In genomic region chr11:102991681-102992080, GRCm38 (mm10) we compare ENCODE assay signal across 8 mouse cellular contexts. TPM values are rescaled to one million over a fixed set of nuclear protein-coding genes. Genes with fewer than 3 reads are reported as not detected.
DNase-seq lines count a peak whose midpoint lies in the region; ATAC-seq and TF ChIP-seq lines count a peak whose summit lies in the region.

No protein-coding gene starts in this region.

- H3K27me3 ChIP-seq in heart, embryonic 16.5 days (ENCODE audit: control insufficient read depth, insufficient read depth, low read length): peaks cover 42% of the 10 kb centered on the region
- peaks cover 17% of the 10 kb centered on the region for H3K27me3 ChIP-seq in hindbrain, embryonic 15.5 days
- peaks cover 15% of the 10 kb centered on the region for H3K27me3 ChIP-seq in midbrain, embryonic 15.5 days (replicated peaks)
- no peaks in the 10 kb centered on the region for H3K27me3 ChIP-seq in cerebellum, adult 2 months (ENCODE audit: control insufficient read depth, insufficient read depth, low read length)

- H3K4me3 ChIP-seq in heart, embryonic 16.5 days (ENCODE audit: low read length): peak overlapping the region; percentile 17
- H3K4me3 ChIP-seq in hindbrain, embryonic 15.5 days: peak overlapping the region; percentile 1; the same call in 1 of the 2 replicates
- peak overlapping the region; percentile 16 for H3K4me3 ChIP-seq in midbrain, embryonic 15.5 days
- no peak overlapping the region for H3K4me3 ChIP-seq in cerebellum, adult 2 months (replicated peaks; ENCODE audit: insufficient read depth, low read depth, low read length)

- no peak for TF ChIP-seq CTCF in cerebellum, adult 2 months (IDR thresholded peaks at IDR 0.05; ENCODE audit: borderline replicate concordance, insufficient read depth, low read depth, low read length)

- H3K4me1 ChIP-seq in heart, embryonic 16.5 days (ENCODE audit: control insufficient read depth, insufficient read depth, low read length): peaks cover 6% of the 10 kb centered on the region
- peaks cover 42% of the 10 kb centered on the region for H3K4me1 ChIP-seq in hindbrain, embryonic 15.5 days (replicated peaks)
- H3K4me1 ChIP-seq in midbrain, embryonic 15.5 days: peaks cover 39% of the 10 kb centered on the region
- peaks cover 7% of the 10 kb centered on the region for H3K4me1 ChIP-seq in cerebellum, adult 2 months (ENCODE audit: control insufficient read depth, insufficient read depth, low read length)

- DNase-seq in heart, postnatal 36 days: no peak
- peak; percentile 63 for DNase-seq in embryo, embryonic 10.5 days (ENCODE audit: low spot score)
- no peak for DNase-seq in left cerebral cortex, adult 8-10 months (ENCODE audit: low spot score in 2 of 2)
- DNase-seq in adrenal gland, postnatal 25 days: no peak
- no peak for DNase-seq in cerebellum, adult 2 months

- no peak for TF ChIP-seq POLR2A in cerebellum, adult 2 months (IDR thresholded peaks at IDR 0.05; ENCODE audit: borderline replicate concordance, insufficient read depth, low read length)

- H3K9me3 ChIP-seq in heart, embryonic 16.5 days (replicated peaks; ENCODE audit: control insufficient read depth, low read length): no peaks in the 10 kb centered on the region
- H3K9me3 ChIP-seq in hindbrain, embryonic 15.5 days: no peaks in the 10 kb centered on the region
- no peaks in the 10 kb centered on the region for H3K9me3 ChIP-seq in midbrain, embryonic 15.5 days

- ATAC-seq in heart, embryonic 16.5 days (replicated peaks; ENCODE audit: extremely low read depth, insufficient read depth, low FRiP score): no peak
- peak; percentile 16; the same call in 1 of the 2 replicates for ATAC-seq in hindbrain, embryonic 15.5 days (ENCODE audit: low FRiP score, low read depth)
- ATAC-seq in midbrain, embryonic 15.5 days (replicated peaks): no peak

- 5% methylated on average over 16 of the region's 16 CpGs for WGBS in heart, embryonic 16.5 days
- 2% methylated on average over 16 of the region's 16 CpGs for WGBS in hindbrain, embryonic 15.5 days
- WGBS in midbrain, embryonic 15.5 days: 2% methylated on average over 16 of the region's 16 CpGs
- 57% methylated on average over 16 of the region's 16 CpGs for WGBS in cerebellum, adult 2 months

- H3K27ac ChIP-seq in heart, embryonic 16.5 days (ENCODE audit: low read length): no peak overlapping the region
- H3K27ac ChIP-seq in hindbrain, embryonic 15.5 days (replicated peaks): peak overlapping the region; percentile 48; the same call in 1 of the 2 replicates
- H3K27ac ChIP-seq in midbrain, embryonic 15.5 days: peak overlapping the region; percentile 9; the same call in 1 of the 2 replicates
- H3K27ac ChIP-seq in cerebellum, adult 2 months (ENCODE audit: insufficient read depth, low read length): no peak overlapping the region

- peaks cover 22% of the 10 kb centered on the region for H3K36me3 ChIP-seq in heart, embryonic 16.5 days (ENCODE audit: control insufficient read depth, insufficient read depth)
- peaks cover 25% of the 10 kb centered on the region for H3K36me3 ChIP-seq in hindbrain, embryonic 15.5 days
- peaks cover 24% of the 10 kb centered on the region for H3K36me3 ChIP-seq in midbrain, embryonic 15.5 days (replicated peaks)

- intact Hi-C loops in heart, postnatal 36 days (cut with DNase I): loop anchor here (5.0 kb wide), 1 partner anchor 219 kb away; no protein-coding TSS in a partner anchor

- peak overlapping the region; percentile 53 for H3K4me2 ChIP-seq in heart, embryonic 16.5 days (ENCODE audit: low read depth, low read length)
- peak overlapping the region; percentile 50 for H3K4me2 ChIP-seq in hindbrain, embryonic 15.5 days
- peak overlapping the region; percentile 48 for H3K4me2 ChIP-seq in midbrain, embryonic 15.5 days

- peak overlapping the region; percentile 53 for H3K9ac ChIP-seq in heart, embryonic 16.5 days (ENCODE audit: low read length)
- H3K9ac ChIP-seq in hindbrain, embryonic 15.5 days: peak overlapping the region; percentile 25
- peak overlapping the region; percentile 30 for H3K9ac ChIP-seq in midbrain, embryonic 15.5 days

RNA-seq across cellular contexts. Expression of gene Nmt1, which starts 36.3 kb away (rescaled TPM):
- polyA plus RNA-seq in heart, embryonic 16.5 days (2015; fragmentation: Nextera tagmentation; extraction: Ambion mirVana): 39.1 and 41.7 TPM in 2 replicates
- 10 to 100 TPM; 65.2 to 68.7 TPM for total RNA-seq in heart, postnatal 36 days (2021)
- polyA plus RNA-seq in hindbrain, embryonic 15.5 days (2015; fragmentation: Nextera tagmentation; extraction: Ambion mirVana): 32.4 and 34.7 TPM in 2 replicates
- polyA plus RNA-seq in midbrain, embryonic 15.5 days (2015; fragmentation: Nextera tagmentation; extraction: Ambion mirVana): 26.8 and 35.5 TPM in 2 replicates
- 100 to 1,000 TPM; 124 to 149 (median 129) TPM for total RNA-seq in left cerebral cortex, adult 8-10 months (2022)
- 103 and 104 TPM in 2 replicates for total RNA-seq in adrenal gland, postnatal 25 days (2021)
- polyA plus RNA-seq in cerebellum, adult 2 months (2012; rRNA removed): 58.8 and 63.2 TPM in 2 replicates

RNA-seq across cellular contexts. Expression of gene Dcakd, which starts 36.5 kb away (rescaled TPM):
- 66.9 and 77.5 TPM in 2 replicates for polyA plus RNA-seq in heart, embryonic 16.5 days (2015; fragmentation: Nextera tagmentation; extraction: Ambion mirVana)
- total RNA-seq in heart, postnatal 36 days (2021): 10 to 100 TPM; 70.4 to 81.3 TPM
- 152 and 194 TPM in 2 replicates for polyA plus RNA-seq in hindbrain, embryonic 15.5 days (2015; fragmentation: Nextera tagmentation; extraction: Ambion mirVana)
- 182 and 184 TPM in 2 replicates for polyA plus RNA-seq in midbrain, embryonic 15.5 days (2015; fragmentation: Nextera tagmentation; extraction: Ambion mirVana)
- total RNA-seq in left cerebral cortex, adult 8-10 months (2022): 10 to 100 TPM; 36.7 to 45.3 (median 40.8) TPM
- 73.0 and 82.7 TPM in 2 replicates for total RNA-seq in adrenal gland, postnatal 25 days (2021)
- 58.3 and 63.6 TPM in 2 replicates for polyA plus RNA-seq in cerebellum, adult 2 months (2012; rRNA removed)

RNA-seq across cellular contexts. Expression of gene C1ql1, which starts 45.2 kb away (rescaled TPM):
- 0.32 and 0.39 TPM in 2 replicates for polyA plus RNA-seq in heart, embryonic 16.5 days (2015; fragmentation: Nextera tagmentation; extraction: Ambion mirVana)
- not detected for total RNA-seq in heart, postnatal 36 days (2021)
- 9.8 and 11.1 TPM in 2 replicates for polyA plus RNA-seq in hindbrain, embryonic 15.5 days (2015; fragmentation: Nextera tagmentation; extraction: Ambion mirVana)
- polyA plus RNA-seq in midbrain, embryonic 15.5 days (2015; fragmentation: Nextera tagmentation; extraction: Ambion mirVana): 11.7 and 14.0 TPM in 2 replicates
- 10 to 100 TPM; 12.9 to 18.8 (median 15.5) TPM for total RNA-seq in left cerebral cortex, adult 8-10 months (2022)
- total RNA-seq in adrenal gland, postnatal 25 days (2021): 34.9 and 49.7 TPM in 2 replicates
- 16.7 and 19.2 TPM in 2 replicates for polyA plus RNA-seq in cerebellum, adult 2 months (2012; rRNA removed)

Comparison
In these comparisons a context has a peak if more than half of its experiments do, and no peak if none do; other contexts are left out.
1. H3K27ac ChIP-seq: peak in hindbrain, embryonic 15.5 days (single experiment) and midbrain, embryonic 15.5 days (single experiment); none in heart, embryonic 16.5 days (single experiment) and cerebellum, adult 2 months (single experiment).
2. Peak in every context shown above with its lines, with median percentiles within 50 percentile points of each other: H3K4me2 ChIP-seq and H3K9ac ChIP-seq.